Mouse (Mus musculus) embryonic facial prominence, embryonic 10.5 days (tissue): ENCODE measurements around the gene Cpt1c. TPM values are rescaled to one million over a fixed set of nuclear protein-coding genes. Genes with fewer than 3 reads are reported as not detected.

ENCODE experiments used
- DNase-seq: peaks from one replicate; pipeline ENCODE4 v3.0.0-alpha.2; 2017; ENCODE audit warnings: low spot score
- H3K27ac ChIP-seq: fragments of 300-500 bp; sonication (generic); replicated peaks from 2 replicates; pipeline ENCODE4 v1.5.1; 2016; ENCODE audit warnings: mild to moderate bottlenecking
- H3K27me3 ChIP-seq: fragments of 300-500 bp; sonication (generic); replicated peaks from 2 replicates; pipeline ENCODE4 v1.6.1; 2016; ENCODE audit warnings: low read depth, mild to moderate bottlenecking; ENCODE audit not compliant: poor library complexity, severe bottlenecking
- H3K36me3 ChIP-seq: fragments of 300-500 bp; sonication (generic); replicated peaks from 2 replicates; pipeline ENCODE4 v1.6.1; 2016; ENCODE audit warnings: mild to moderate bottlenecking, moderate library complexity
- H3K4me1 ChIP-seq: fragments of 300-500 bp; sonication (generic); 2 replicates; pipeline ENCODE4 v1.6.1; 2016
- H3K4me3 ChIP-seq: fragments of 300-500 bp; sonication (generic); 2 replicates; pipeline ENCODE4 v1.5.1; 2016; ENCODE audit warnings: mild to moderate bottlenecking, moderate library complexity
- H3K9me3 ChIP-seq: fragments of 300-500 bp; sonication (generic); 2 replicates; pipeline ENCODE4 v1.6.1; 2016; ENCODE audit warnings: mild to moderate bottlenecking
- WGBS: fragments of 180-500 bp; shearing (Covaris S2); methylation state at CpG from one replicate; pipeline ENCODE4 v1.1.7; 2016; 5-methylcytosine and 5-hydroxymethylcytosine counted together
- microRNA-seq: library from miRNA; unstranded; fragments of <30 nt; microRNA quantifications from one replicate; pipeline ENCODE4, GENCODE M21; 2017
- polyA plus RNA-seq: library from polyadenylated mRNA; unstranded; fragments of >200 nt; fragmentation: Nextera tagmentation; extraction: Ambion mirVana; gene quantifications from 2 replicates; pipeline ENCODE4 v1.2.1, GENCODE M21; 2016

The Cpt1c gene
- polyA plus RNA-seq, 1 experiment from 2014 or later, result 18.5 TPM

- WGBS, result 3% methylated on average over 1 of the region's 1 CpGs
- peak overlapping the region; percentile 90 for H3K27ac ChIP-seq
Observed at GRCm38 (mm10) chr7:44928570-44928969, 46.1 kb downstream of the Cpt1c start.

GRCm38 (mm10) chr7:44925468-44925867, 49.2 kb downstream of the Cpt1c start:
- H3K4me1 ChIP-seq, result peaks cover 18% of the 10 kb centered on the region
- H3K36me3 ChIP-seq, result peaks cover 62% of the 10 kb centered on the region
- WGBS, result 75% methylated on average over 3 of the region's 3 CpGs
- H3K4me3 ChIP-seq, result no peak overlapping the region
- no peaks in the 10 kb centered on the region for H3K9me3 ChIP-seq
- peak; percentile 38 for DNase-seq
- no peaks in the 10 kb centered on the region for H3K27me3 ChIP-seq
- no peak overlapping the region for H3K27ac ChIP-seq

More at GRCm38 (mm10) chr7:44928570-44928969, 46.1 kb downstream of the Cpt1c start:
- H3K4me3 ChIP-seq, result peak overlapping the region; percentile 99
- DNase-seq, result no peak
- H3K4me1 ChIP-seq, result peaks cover 20% of the 10 kb centered on the region
- H3K27me3 ChIP-seq, result no peaks in the 10 kb centered on the region
- H3K9me3 ChIP-seq, result no peaks in the 10 kb centered on the region
- peaks cover 32% of the 10 kb centered on the region for H3K36me3 ChIP-seq

DNA sequence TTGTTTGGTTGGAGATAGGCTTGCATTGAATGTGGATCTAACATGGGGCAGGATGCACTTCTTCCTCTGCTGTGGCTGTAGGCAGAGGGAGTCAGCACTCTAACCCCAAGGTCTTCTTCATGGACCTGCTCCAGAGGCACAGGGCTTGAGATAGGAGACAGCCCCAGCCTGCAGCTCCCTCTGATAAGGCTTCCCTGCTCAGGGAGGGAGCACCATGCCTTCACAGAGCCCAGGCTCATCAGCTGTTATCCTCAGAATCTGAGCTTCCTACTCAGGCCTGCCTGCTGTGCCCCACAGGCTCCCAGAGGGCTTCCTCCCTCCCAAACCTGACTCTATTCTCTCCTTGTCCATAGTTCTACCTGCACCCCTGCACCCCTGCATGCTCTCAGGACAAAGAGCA, 52.1 kb downstream of the Cpt1c start:
- Histone ChIP-seq H3K27ac (no peak overlapping the region), H3K27me3 (no peaks in the 10 kb centered on the region), H3K9me3 (no peaks in the 10 kb centered on the region), H3K4me1 (peaks cover under 1% of the 10 kb centered on the region), H3K4me3 (no peak overlapping the region), H3K36me3 (peaks cover 80% of the 10 kb centered on the region)
- DNase-seq, result no peak

- DNase-seq, result no peak
- 92% methylated on average over 5 of the region's 5 CpGs for WGBS
- H3K9me3 ChIP-seq, result no peaks in the 10 kb centered on the region
- no peak overlapping the region for H3K27ac ChIP-seq
- no peaks in the 10 kb centered on the region for H3K27me3 ChIP-seq
- H3K36me3 ChIP-seq, result peaks cover 81% of the 10 kb centered on the region
- no peak overlapping the region for H3K4me3 ChIP-seq
- no peaks in the 10 kb centered on the region for H3K4me1 ChIP-seq
Observed at GRCm38 (mm10) chr7:44919127-44919526, 55.5 kb downstream of the Cpt1c start.

DNA sequence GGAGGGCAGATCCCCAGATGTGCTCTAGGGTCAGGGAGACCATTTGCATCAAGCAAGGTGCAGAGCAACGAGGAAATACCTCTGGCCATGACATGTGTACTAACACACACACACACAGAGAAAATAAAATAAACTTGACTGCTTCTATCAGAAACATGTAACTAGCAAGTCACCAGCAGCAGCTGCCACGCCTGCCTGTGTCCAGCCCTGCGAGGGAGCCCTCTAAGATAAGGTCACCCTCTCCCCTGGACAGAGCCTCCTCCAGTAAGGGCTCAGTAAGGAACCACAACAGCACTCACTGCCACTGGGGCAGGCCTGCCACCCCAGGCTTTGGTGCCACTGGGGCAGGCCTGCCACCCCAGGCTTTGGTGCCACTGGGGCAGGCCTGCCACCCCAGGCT, 56.4 kb downstream of the Cpt1c start:
- Histone ChIP-seq H3K27me3 (no peaks in the 10 kb centered on the region), H3K4me3 (no peak overlapping the region), H3K4me1 (no peaks in the 10 kb centered on the region), H3K9me3 (no peaks in the 10 kb centered on the region), H3K36me3 (peaks cover 81% of the 10 kb centered on the region), H3K27ac (no peak overlapping the region)
- WGBS, result 86% methylated on average over 3 of the region's 3 CpGs
- no peak for DNase-seq

DNA sequence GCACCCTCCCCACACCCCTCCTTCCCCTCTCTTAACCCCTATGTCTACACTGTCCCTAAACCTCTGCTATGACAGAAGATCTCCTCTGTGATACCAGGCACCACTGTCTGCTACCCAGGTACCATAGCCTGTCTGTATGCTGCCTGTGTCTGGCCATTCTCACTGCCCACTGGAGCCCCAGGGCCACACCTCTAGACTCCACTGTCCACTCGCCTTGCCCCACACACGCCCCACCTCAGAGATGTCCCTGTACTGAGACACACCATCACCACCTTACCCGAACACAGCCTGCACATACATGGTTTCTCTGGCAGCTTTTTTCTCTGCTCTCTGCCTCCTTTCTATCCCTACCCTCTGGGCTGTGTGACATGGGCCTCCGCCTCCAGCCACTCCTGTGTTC, 57.8 kb downstream of the Cpt1c start:
- no peaks in the 10 kb centered on the region for H3K4me1 ChIP-seq
- DNase-seq, result peak; percentile 6
- H3K9me3 ChIP-seq, result no peaks in the 10 kb centered on the region
- H3K27me3 ChIP-seq, result no peaks in the 10 kb centered on the region
- no peak overlapping the region for H3K4me3 ChIP-seq
- peaks cover 81% of the 10 kb centered on the region for H3K36me3 ChIP-seq
- WGBS, result 93% methylated on average over 4 of the region's 4 CpGs
- H3K27ac ChIP-seq, result no peak overlapping the region

DNA sequence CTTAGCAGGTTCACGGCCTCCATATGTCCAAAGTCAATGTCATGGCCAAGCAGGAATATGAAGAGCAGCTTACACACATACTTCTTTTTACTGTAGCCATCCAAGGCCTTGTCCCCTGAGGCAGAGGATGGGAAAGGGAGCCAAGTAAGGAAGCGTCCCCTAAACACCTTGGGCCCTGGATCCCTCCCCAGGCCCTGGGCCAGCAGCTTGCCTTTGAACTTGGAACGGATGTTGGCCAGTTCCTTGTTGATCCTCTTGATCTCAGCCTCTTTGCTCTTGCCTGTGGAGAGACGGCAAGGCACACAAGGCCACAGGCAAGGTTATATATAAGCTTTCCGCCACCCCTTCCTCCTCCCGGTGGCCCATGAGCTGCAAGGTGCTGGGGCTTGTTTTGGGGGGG, 58.5 kb downstream of the Cpt1c start:
- DNase-seq, result no peak
- H3K36me3 ChIP-seq, result peaks cover 80% of the 10 kb centered on the region
- H3K4me1 ChIP-seq, result no peaks in the 10 kb centered on the region

DNA sequence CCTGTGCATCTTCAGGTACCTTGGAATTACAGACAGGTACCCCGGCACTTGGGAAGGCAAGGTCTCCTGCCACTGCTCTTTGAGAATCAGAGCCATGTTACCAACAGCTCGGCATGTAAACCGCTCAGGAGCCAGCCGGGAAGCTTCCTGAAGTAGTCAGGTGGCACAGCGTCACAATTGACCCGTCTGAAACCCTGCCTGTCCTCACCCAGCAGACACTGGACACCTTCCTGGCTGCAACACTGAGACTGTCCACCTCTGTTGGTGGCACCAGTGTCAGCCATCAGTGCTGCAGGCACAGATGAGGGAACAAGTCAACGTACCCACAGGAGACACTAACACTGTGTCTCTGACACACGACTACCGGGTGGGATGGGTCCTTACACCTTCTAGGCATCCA, 59.3 kb downstream of the Cpt1c start:
- Histone ChIP-seq H3K27me3 (no peaks in the 10 kb centered on the region), H3K36me3 (peaks cover 82% of the 10 kb centered on the region), H3K4me3 (no peak overlapping the region), H3K4me1 (no peaks in the 10 kb centered on the region), H3K9me3 (no peaks in the 10 kb centered on the region), H3K27ac (no peak overlapping the region)
- 93% methylated on average over 9 of the region's 9 CpGs for WGBS
- no peak for DNase-seq

More for the DNA sequence above, 58.5 kb downstream of the Cpt1c start:
- H3K4me3 ChIP-seq, result no peak overlapping the region
- H3K27ac ChIP-seq, result no peak overlapping the region
- H3K9me3 ChIP-seq, result no peaks in the 10 kb centered on the region
- H3K27me3 ChIP-seq, result no peaks in the 10 kb centered on the region
- 88% methylated on average over 6 of the region's 6 CpGs for WGBS

- Histone ChIP-seq H3K36me3 (peaks cover 83% of the 10 kb centered on the region), H3K27ac (no peak overlapping the region), H3K4me3 (no peak overlapping the region), H3K27me3 (no peaks in the 10 kb centered on the region), H3K4me1 (no peaks in the 10 kb centered on the region), H3K9me3 (no peaks in the 10 kb centered on the region)
- WGBS, result 92% methylated on average over 2 of the region's 2 CpGs
- DNase-seq, result no peak
Observed at GRCm38 (mm10) chr7:44914396-44914795, 60.3 kb downstream of the Cpt1c start.

Small RNA genes within 50 kb of the gene (microRNA-seq; reads per million reads assigned to microRNA genes)
- 1.5 reads per million for gene Mir7054

Other genes with a start within 250 kb of the Cpt1c start
- 37.5 and 39.3 TPM in 2 replicates for gene Vrk3, start 226.4 kb downstream of the Cpt1c start, polyA plus RNA-seq
- 3.6 and 4.2 TPM in 2 replicates for gene Zfp473, start 223.8 kb downstream of the Cpt1c start, polyA plus RNA-seq
- gene Nup62, start 158.8 kb downstream of the Cpt1c start, polyA plus RNA-seq, result 169 and 173 TPM in 2 replicates
- gene Il4i1, start 158.5 kb downstream of the Cpt1c start, polyA plus RNA-seq, result 1.0 and 1.5 TPM in 2 replicates
- 3.2 and 3.6 TPM in 2 replicates for gene Atf5, start 158.2 kb downstream of the Cpt1c start, polyA plus RNA-seq
- gene Akt1s1, start 125.9 kb downstream of the Cpt1c start, polyA plus RNA-seq, result 92.2 and 95.4 TPM in 2 replicates
- 77.2 and 82.7 TPM in 2 replicates for gene Tbc1d17, start 125.8 kb downstream of the Cpt1c start, polyA plus RNA-seq
- gene Pnkp, start 117.7 kb downstream of the Cpt1c start, polyA plus RNA-seq, result 34.4 and 36.3 TPM in 2 replicates
- 514 and 525 TPM in 2 replicates for gene Ptov1, start 105.1 kb downstream of the Cpt1c start, polyA plus RNA-seq
- 135 and 146 TPM in 2 replicates for gene Med25, start 82.1 kb downstream of the Cpt1c start, polyA plus RNA-seq
- gene Fuz, start 78.8 kb downstream of the Cpt1c start, polyA plus RNA-seq, result 17.6 and 20.1 TPM in 2 replicates
- 75.1 and 77.1 TPM in 2 replicates for gene Ap2a1, start 45.4 kb downstream of the Cpt1c start, polyA plus RNA-seq
- gene Tsks, start 31.6 kb downstream of the Cpt1c start, polyA plus RNA-seq, result 0.14 and 0.30 TPM in 2 replicates
- 968 and 991 TPM in 2 replicates for gene Prmt1, start 11.7 kb upstream of the Cpt1c start, polyA plus RNA-seq
- 70.3 and 77.5 TPM in 2 replicates for gene Irf3, start 22.8 kb upstream of the Cpt1c start, polyA plus RNA-seq
- gene Bcl2l12, start 23.9 kb upstream of the Cpt1c start, polyA plus RNA-seq, result 87.0 and 90.7 TPM in 2 replicates
- 46.2 and 47.9 TPM in 2 replicates for gene Scaf1, start 41.5 kb upstream of the Cpt1c start, polyA plus RNA-seq
- gene Rras, start 43.1 kb upstream of the Cpt1c start, polyA plus RNA-seq, result 18.8 and 20.3 TPM in 2 replicates
- 13.4 and 14.9 TPM in 2 replicates for gene Prr12, start 78.0 kb upstream of the Cpt1c start, polyA plus RNA-seq
- gene Nosip, start 87.6 kb upstream of the Cpt1c start, polyA plus RNA-seq, result 70.8 and 74.7 TPM in 2 replicates
- gene Prrg2, start 87.8 kb upstream of the Cpt1c start, polyA plus RNA-seq, result 23.3 and 24.4 TPM in 2 replicates
- gene Rcn3, start 117.4 kb upstream of the Cpt1c start, polyA plus RNA-seq, result 144 and 156 TPM in 2 replicates
- 6.0 and 7.0 TPM in 2 replicates for gene Fcgrt, start 129.0 kb upstream of the Cpt1c start, polyA plus RNA-seq
- 1,885 and 1,917 TPM in 2 replicates for gene Rps11, start 149.6 kb upstream of the Cpt1c start, polyA plus RNA-seq
- gene Rpl13a, start 153.9 kb upstream of the Cpt1c start, polyA plus RNA-seq, result 1,273 and 1,282 TPM in 2 replicates
- 0.31 TPM in 1 of 2 replicates, not detected in the other for gene Gm45713, start 161.4 kb upstream of the Cpt1c start, polyA plus RNA-seq
- 0.97 and 1.8 TPM in 2 replicates for gene Flt3l, start 161.6 kb upstream of the Cpt1c start, polyA plus RNA-seq
- gene Pih1d1, start 179.5 kb upstream of the Cpt1c start, polyA plus RNA-seq, result 99.6 and 103 TPM in 2 replicates
- 65.3 and 71.7 TPM in 2 replicates for gene Aldh16a1, start 179.7 kb upstream of the Cpt1c start, polyA plus RNA-seq
- gene Slc17a7, start 189.1 kb upstream of the Cpt1c start, polyA plus RNA-seq, result 0.74 and 1.2 TPM in 2 replicates
- gene Gfy, start 204.7 kb upstream of the Cpt1c start, polyA plus RNA-seq, result 0.10 and 0.29 TPM in 2 replicates
- gene Pth2, start 206.1 kb upstream of the Cpt1c start, polyA plus RNA-seq, result not detected in 2 replicates
- gene Ccdc155, start 230.0 kb upstream of the Cpt1c start, polyA plus RNA-seq, result 0.62 and 0.67 TPM in 2 replicates
- 1.2 and 2.0 TPM in 2 replicates for gene Dkkl1, start 237.3 kb upstream of the Cpt1c start, polyA plus RNA-seq
- gene Tead2, start 240.9 kb upstream of the Cpt1c start, polyA plus RNA-seq, result 394 and 421 TPM in 2 replicates